Mouse (Mus musculus): ENCODE data around the gene Nceh1. TPM values are rescaled to one million over a fixed set of nuclear protein-coding genes. Genes with fewer than 3 reads are reported as not detected.

Nceh1 gene
- polyA plus RNA-seq, 1 experiment from 2014 or later = 26.6 TPM

DNA sequence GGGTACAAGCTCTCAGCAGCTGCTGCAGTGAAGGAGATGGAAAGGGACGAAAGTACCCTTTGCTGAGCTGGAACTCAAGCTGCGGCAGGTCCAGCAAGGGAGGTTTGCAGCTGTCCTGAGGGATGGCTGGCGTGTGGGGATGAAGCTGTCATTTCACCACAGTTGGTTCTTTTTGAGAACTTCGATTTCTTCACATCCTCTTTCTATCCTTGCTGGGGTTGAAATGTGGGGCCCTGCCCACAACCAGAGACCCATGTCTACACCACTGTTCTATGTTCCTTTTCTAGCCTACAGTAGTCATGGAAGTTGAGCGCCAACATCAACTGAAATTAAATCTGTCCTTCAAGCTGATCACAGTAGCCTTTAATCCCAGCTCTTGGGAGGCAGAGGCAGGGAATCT, 35.8 kb downstream of the Nceh1 start:
- Histone ChIP-seq H3K4me3 (ENCODE audit: low read length) (no peak overlapping the region), H3K4me2 (replicated peaks; ENCODE audit: low read depth, low read length) (no peak overlapping the region), H3K9ac (replicated peaks; ENCODE audit: low read length) (no peak overlapping the region), H3K27me3 (ENCODE audit: insufficient read depth, low read length) (no peaks in the 10 kb centered on the region), H3K4me1 (ENCODE audit: insufficient read depth, low read length) (no peaks in the 10 kb centered on the region), H3K36me3 (ENCODE audit: insufficient read depth, low read length) (no peaks in the 10 kb centered on the region), H3K27ac (ENCODE audit: low read length) (no peak overlapping the region), H3K9me3 (ENCODE audit: low read length) (no peaks in the 10 kb centered on the region)
- 85% methylated on average over 5 of the region's 5 CpGs for WGBS
- no peak for ATAC-seq (ENCODE audit: low FRiP score, low TSS enrichment)

DNA sequence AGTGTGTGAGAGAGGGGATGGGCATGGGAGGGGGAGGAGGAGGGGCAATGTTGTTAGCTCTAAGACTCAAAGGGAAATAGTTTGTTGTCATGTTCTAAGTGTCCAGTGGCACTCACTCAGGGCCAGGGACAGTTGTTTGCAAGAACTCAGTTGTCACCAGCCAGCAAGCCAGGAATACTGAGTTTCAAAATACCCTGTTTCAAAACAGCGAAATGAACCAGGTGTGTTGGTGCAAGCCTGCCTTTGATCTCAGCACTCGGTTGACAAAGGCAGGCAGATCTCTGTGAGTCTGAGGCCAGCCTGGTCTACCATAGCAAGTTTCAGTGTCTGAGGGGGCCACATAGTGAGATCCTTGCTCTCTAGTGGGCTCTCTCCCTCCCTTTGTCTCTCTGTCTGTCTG, 39.3 kb downstream of the Nceh1 start:
- Histone ChIP-seq H3K36me3 (ENCODE audit: insufficient read depth, low read length) (peaks cover 4% of the 10 kb centered on the region; the same call in 1 of the 2 replicates), H3K27me3 (ENCODE audit: insufficient read depth, low read length) (no peaks in the 10 kb centered on the region), H3K9me3 (ENCODE audit: low read length) (no peaks in the 10 kb centered on the region), H3K9ac (replicated peaks; ENCODE audit: low read length) (no peak overlapping the region), H3K27ac (ENCODE audit: low read length) (no peak overlapping the region), H3K4me1 (ENCODE audit: insufficient read depth, low read length) (no peaks in the 10 kb centered on the region), H3K4me2 (replicated peaks; ENCODE audit: low read depth, low read length) (no peak overlapping the region), H3K4me3 (ENCODE audit: low read length) (no peak overlapping the region)
- ATAC-seq (ENCODE audit: low FRiP score, low TSS enrichment) = no peak
- WGBS = 79% methylated on average over 2 of the region's 2 CpGs

DNA sequence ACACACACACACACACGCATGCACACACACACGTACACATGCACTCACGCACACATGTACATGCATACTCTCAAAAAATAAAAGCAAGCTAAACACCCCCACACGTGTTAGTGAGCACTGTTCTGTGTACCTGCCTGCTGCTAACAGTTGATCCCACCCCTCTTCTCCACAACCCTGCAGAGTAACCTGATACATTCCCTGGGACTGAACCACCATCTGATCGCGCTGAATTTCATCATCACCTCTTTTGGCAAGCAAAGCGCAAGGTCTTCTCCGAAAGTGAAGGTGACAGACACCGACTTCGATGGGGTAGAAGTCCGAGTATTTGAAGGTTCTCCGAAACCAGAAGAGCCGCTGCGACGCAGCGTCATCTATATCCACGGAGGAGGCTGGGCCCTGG, 39.7 kb downstream of the Nceh1 start:
- Histone ChIP-seq H3K4me1 (ENCODE audit: insufficient read depth, low read length) (no peaks in the 10 kb centered on the region), H3K4me3 (ENCODE audit: low read length) (no peak overlapping the region), H3K36me3 (ENCODE audit: insufficient read depth, low read length) (peaks cover 4% of the 10 kb centered on the region; the same call in 1 of the 2 replicates), H3K27me3 (ENCODE audit: insufficient read depth, low read length) (no peaks in the 10 kb centered on the region), H3K27ac (ENCODE audit: low read length) (no peak overlapping the region), H3K4me2 (replicated peaks; ENCODE audit: low read depth, low read length) (no peak overlapping the region), H3K9ac (replicated peaks; ENCODE audit: low read length) (no peak overlapping the region), H3K9me3 (ENCODE audit: low read length) (no peaks in the 10 kb centered on the region)
- 76% methylated on average over 17 of the region's 17 CpGs for WGBS
- ATAC-seq (ENCODE audit: low FRiP score, low TSS enrichment) = no peak

DNA sequence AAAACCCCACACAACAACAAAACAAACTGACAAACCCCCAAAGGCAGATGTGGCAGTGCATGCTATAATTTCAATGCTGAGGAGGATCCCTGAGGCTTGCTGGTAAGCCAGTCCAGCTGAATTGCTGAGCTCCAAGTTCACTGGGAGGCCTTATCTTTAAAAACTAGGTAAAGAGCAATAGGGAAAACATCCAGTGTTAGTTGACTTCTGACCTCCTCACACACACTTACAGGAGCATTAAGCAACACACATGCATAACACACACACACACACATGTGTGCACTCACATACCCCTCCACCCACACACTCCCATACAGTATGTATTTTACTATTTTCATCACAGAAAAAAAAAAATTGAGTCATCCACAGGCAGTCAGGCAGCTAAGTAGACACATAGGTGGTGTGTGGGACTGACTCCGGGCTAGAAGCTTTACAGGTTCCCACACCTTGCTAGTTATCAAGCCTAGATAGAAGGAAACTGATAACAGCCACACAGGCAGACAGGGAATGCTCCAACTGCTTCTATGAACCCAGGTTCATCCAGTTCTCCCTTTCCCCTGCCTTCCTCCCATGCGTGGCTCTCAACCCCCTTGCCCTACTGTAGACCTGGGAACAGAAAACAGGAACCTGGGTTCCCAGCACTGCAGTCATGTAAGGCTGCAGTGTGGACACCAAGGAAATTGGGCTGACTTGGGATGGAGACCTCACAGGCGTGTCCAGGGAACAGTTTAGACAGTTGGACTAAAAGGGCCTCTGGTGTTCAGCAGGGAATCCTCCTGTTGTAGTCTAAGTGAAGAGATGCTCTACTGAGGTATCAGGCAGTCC, 45.1 kb downstream of the Nceh1 start:
- no peaks in the 10 kb centered on the region for H3K27me3 ChIP-seq (ENCODE audit: insufficient read depth, low read length)
- no peaks in the 10 kb centered on the region for H3K9me3 ChIP-seq (ENCODE audit: low read length)
- peaks cover 7% of the 10 kb centered on the region for H3K36me3 ChIP-seq (ENCODE audit: insufficient read depth, low read length)
- no peak overlapping the region for H3K9ac ChIP-seq (replicated peaks; ENCODE audit: low read length)
- WGBS = 87% methylated on average over 3 of the region's 3 CpGs
- no peaks in the 10 kb centered on the region for H3K4me1 ChIP-seq (ENCODE audit: insufficient read depth, low read length)
- no peak overlapping the region for H3K27ac ChIP-seq (ENCODE audit: low read length)
- no peak overlapping the region for H3K4me2 ChIP-seq (replicated peaks; ENCODE audit: low read depth, low read length)
- no peak for ATAC-seq (ENCODE audit: low FRiP score, low TSS enrichment)
- H3K4me3 ChIP-seq (ENCODE audit: low read length) = no peak overlapping the region

DNA sequence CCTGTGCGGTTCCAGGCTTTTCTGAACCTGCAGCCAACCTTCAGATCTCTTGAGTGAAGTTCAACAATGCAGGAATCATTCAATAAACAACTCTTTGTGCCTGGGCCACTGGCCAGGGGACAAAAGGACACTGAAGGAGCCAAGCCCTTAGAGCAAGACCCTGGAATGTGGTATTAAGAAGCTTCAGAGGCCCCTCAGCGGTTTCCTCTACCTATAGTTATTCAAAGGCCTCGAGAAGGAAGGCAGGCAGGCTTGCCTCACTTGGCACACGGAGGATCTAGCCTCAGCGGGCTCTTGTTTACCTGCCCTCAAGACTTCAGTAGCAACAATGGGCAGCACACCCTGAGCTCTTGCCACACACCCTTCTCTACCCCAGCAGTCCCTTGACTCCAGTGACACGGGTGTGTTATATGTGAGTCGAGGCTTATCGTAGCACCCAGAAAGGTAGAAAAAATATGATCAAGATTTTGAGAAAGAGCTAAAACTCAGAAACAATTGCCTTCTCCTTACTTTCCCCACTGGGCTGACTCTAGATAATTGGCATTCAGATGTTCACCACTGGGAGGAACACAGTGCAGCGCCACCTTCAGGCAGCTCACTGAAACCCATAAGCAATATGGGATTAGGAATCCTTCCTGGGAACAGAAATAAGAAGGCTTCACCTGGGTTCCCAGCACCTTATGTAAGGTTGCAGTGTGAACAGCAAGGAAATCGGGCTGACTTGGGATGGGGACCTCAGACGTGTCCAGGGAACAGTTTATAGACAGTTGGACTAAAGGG, 46.0 kb downstream of the Nceh1 start:
- Histone ChIP-seq H3K27me3 (ENCODE audit: insufficient read depth, low read length) (no peaks in the 10 kb centered on the region), H3K4me3 (ENCODE audit: low read length) (no peak overlapping the region), H3K4me2 (replicated peaks; ENCODE audit: low read depth, low read length) (no peak overlapping the region), H3K9me3 (ENCODE audit: low read length) (no peaks in the 10 kb centered on the region), H3K36me3 (ENCODE audit: insufficient read depth, low read length) (peaks cover 7% of the 10 kb centered on the region), H3K27ac (ENCODE audit: low read length) (no peak overlapping the region), H3K9ac (replicated peaks; ENCODE audit: low read length) (no peak overlapping the region), H3K4me1 (ENCODE audit: insufficient read depth, low read length) (no peaks in the 10 kb centered on the region)
- no peak for ATAC-seq (ENCODE audit: low FRiP score, low TSS enrichment)
- WGBS = 83% methylated on average over 11 of the region's 11 CpGs

DNA sequence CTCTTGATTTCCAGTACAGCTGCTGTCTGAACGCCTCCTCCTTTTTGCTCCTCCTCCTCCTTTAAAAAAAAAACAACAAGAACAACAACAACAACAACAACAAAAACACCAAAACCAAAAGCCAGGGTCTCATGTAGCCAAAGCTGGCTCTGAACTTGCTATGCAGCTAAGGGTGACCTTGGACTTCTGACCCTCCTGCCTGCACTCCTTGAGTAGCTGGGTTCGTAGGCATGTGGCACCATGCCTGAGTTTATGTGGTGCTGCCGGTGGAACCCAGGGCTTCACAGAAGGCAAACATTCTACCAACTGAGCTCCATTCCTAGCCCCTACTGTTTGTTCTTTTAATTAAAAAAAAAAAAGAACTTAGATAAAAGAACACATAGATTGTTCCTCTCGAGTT, 50.6 kb downstream of the Nceh1 start:
- H3K9ac ChIP-seq (replicated peaks; ENCODE audit: low read length) = no peak overlapping the region
- WGBS = 79% methylated on average over 4 of the region's 4 CpGs
- ATAC-seq (ENCODE audit: low FRiP score, low TSS enrichment) = no peak

DNA sequence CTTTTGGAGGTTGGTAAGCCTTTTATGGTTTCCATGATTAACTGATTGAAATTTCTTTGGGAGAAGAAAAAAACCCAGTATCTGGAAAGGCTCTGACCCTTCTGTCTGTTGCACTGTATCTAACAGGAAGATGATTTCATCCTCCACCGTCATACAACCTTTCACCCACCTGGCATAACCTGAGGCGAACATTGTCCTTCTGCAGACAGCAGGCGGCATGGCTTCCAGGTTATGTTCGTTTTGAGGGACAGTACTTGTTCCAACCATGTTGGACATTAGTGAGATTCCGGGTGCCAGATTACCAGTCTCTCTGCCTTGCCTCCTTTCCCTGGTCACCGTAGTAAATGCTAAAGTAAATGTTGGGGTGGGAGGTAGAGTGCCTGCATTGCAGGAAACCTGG, 51.1 kb downstream of the Nceh1 start:
- ATAC-seq (ENCODE audit: low FRiP score, low TSS enrichment) = no peak
- no peaks in the 10 kb centered on the region for H3K4me1 ChIP-seq (ENCODE audit: insufficient read depth, low read length)
- WGBS = 86% methylated on average over 6 of the region's 6 CpGs
- no peak overlapping the region for H3K9ac ChIP-seq (replicated peaks; ENCODE audit: low read length)
- no peak overlapping the region for H3K27ac ChIP-seq (ENCODE audit: low read length)
- H3K4me2 ChIP-seq (replicated peaks; ENCODE audit: low read depth, low read length) = no peak overlapping the region
- H3K36me3 ChIP-seq (ENCODE audit: insufficient read depth, low read length) = peaks cover 3% of the 10 kb centered on the region; the same call in 1 of the 2 replicates
- H3K9me3 ChIP-seq (ENCODE audit: low read length) = no peaks in the 10 kb centered on the region
- no peaks in the 10 kb centered on the region for H3K27me3 ChIP-seq (ENCODE audit: insufficient read depth, low read length)
- H3K4me3 ChIP-seq (ENCODE audit: low read length) = no peak overlapping the region

More for the DNA sequence above, 50.6 kb downstream of the Nceh1 start:
- Histone ChIP-seq H3K36me3 (ENCODE audit: insufficient read depth, low read length) (peaks cover 3% of the 10 kb centered on the region; the same call in 1 of the 2 replicates), H3K27ac (ENCODE audit: low read length) (no peak overlapping the region), H3K27me3 (ENCODE audit: insufficient read depth, low read length) (no peaks in the 10 kb centered on the region), H3K4me2 (replicated peaks; ENCODE audit: low read depth, low read length) (no peak overlapping the region), H3K9me3 (ENCODE audit: low read length) (no peaks in the 10 kb centered on the region), H3K4me3 (ENCODE audit: low read length) (no peak overlapping the region), H3K4me1 (ENCODE audit: insufficient read depth, low read length) (no peaks in the 10 kb centered on the region)

DNA sequence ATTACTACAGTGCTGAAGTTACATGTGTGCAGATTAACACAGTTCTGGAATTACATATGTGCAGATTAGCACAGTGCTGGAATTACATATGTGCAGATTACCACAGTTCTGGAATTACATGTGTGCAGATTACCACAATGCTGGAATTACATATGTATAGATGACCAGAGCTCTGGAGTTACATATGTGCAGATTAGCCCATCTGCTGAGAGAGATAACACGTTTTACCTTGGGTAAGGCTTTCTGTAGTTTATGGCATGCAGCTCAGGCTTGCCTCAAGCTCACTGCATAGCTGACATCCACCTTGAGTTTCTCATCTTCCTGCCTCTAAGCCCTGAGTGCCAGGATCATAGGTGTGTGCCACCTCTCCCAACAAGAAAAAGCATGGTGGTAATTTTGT, 52.2 kb downstream of the Nceh1 start:
- Histone ChIP-seq H3K27ac (ENCODE audit: low read length) (no peak overlapping the region), H3K4me1 (ENCODE audit: insufficient read depth, low read length) (no peaks in the 10 kb centered on the region), H3K9ac (replicated peaks; ENCODE audit: low read length) (no peak overlapping the region), H3K27me3 (ENCODE audit: insufficient read depth, low read length) (no peaks in the 10 kb centered on the region), H3K4me3 (ENCODE audit: low read length) (no peak overlapping the region), H3K36me3 (ENCODE audit: insufficient read depth, low read length) (no peaks in the 10 kb centered on the region; the same call in 1 of the 2 replicates), H3K9me3 (ENCODE audit: low read length) (no peaks in the 10 kb centered on the region), H3K4me2 (replicated peaks; ENCODE audit: low read depth, low read length) (no peak overlapping the region)
- ATAC-seq (ENCODE audit: low FRiP score, low TSS enrichment) = no peak
- 51% methylated on average over 1 of the region's 1 CpGs for WGBS

DNA sequence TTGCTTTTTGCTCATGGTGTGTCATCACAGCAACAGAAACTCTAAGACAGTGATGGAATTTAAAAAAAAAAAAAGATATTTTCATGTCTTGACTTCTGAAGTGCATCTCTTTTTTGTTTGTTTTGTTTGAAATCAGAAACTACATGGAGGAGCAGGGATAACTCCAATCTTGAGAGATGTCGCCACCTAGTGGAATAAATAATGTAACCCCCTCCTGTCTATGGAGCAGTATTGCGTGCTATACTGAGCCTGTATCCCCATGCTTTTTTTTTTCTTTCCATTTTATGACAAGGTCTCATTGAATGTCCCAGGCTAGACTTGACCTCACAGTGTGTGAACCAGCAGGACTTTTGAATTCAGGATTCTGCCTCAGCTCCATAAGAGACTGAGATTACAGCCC, 54.5 kb downstream of the Nceh1 start:
- no peaks in the 10 kb centered on the region for H3K9me3 ChIP-seq (ENCODE audit: low read length)
- no peaks in the 10 kb centered on the region for H3K27me3 ChIP-seq (ENCODE audit: insufficient read depth, low read length)
- H3K9ac ChIP-seq (replicated peaks; ENCODE audit: low read length) = no peak overlapping the region
- 12% methylated on average over 2 of the region's 2 CpGs for WGBS
- peaks cover 11% of the 10 kb centered on the region for H3K36me3 ChIP-seq (ENCODE audit: insufficient read depth, low read length)
- peak; percentile 67; the same call in 1 of the 2 replicates for ATAC-seq (ENCODE audit: low FRiP score, low TSS enrichment)
- H3K4me2 ChIP-seq (replicated peaks; ENCODE audit: low read depth, low read length) = no peak overlapping the region
- no peaks in the 10 kb centered on the region for H3K4me1 ChIP-seq (ENCODE audit: insufficient read depth, low read length)
- H3K27ac ChIP-seq (ENCODE audit: low read length) = no peak overlapping the region
- no peak overlapping the region for H3K4me3 ChIP-seq (ENCODE audit: low read length)

DNA sequence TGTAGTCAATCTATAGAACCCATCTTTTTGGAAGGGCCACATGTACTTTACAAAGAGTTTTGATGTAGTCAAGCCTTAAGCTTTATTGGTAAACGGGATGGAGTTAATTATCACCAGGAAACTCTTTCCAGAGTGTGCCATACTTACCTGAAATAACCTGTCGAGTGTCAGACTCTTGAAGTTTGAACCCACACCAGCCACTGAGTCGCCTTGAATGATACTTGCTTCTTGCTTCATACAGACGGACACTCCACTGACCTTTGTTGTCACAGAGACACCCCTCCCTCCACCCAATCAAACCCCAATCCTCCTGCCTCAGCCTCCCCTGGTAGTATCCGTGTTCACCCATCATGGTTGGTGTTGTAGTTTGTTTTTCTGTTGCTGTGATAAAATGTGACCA, 55.8 kb downstream of the Nceh1 start:
- peaks cover 11% of the 10 kb centered on the region for H3K36me3 ChIP-seq (ENCODE audit: insufficient read depth, low read length)
- H3K4me3 ChIP-seq (ENCODE audit: low read length) = no peak overlapping the region
- no peak overlapping the region for H3K9ac ChIP-seq (replicated peaks; ENCODE audit: low read length)
- no peak for ATAC-seq (ENCODE audit: low FRiP score, low TSS enrichment)
- no peak overlapping the region for H3K4me2 ChIP-seq (replicated peaks; ENCODE audit: low read depth, low read length)
- no peaks in the 10 kb centered on the region for H3K4me1 ChIP-seq (ENCODE audit: insufficient read depth, low read length)
- 77% methylated on average over 5 of the region's 5 CpGs for WGBS
- H3K27me3 ChIP-seq (ENCODE audit: insufficient read depth, low read length) = no peaks in the 10 kb centered on the region
- H3K27ac ChIP-seq (ENCODE audit: low read length) = no peak overlapping the region
- no peaks in the 10 kb centered on the region for H3K9me3 ChIP-seq (ENCODE audit: low read length)
